Mouse (Mus musculus): ENCODE measurements around the gene Bap1. TPM values are rescaled to one million over a fixed set of nuclear protein-coding genes. Genes with fewer than 3 reads are reported as not detected.
A peak's percentile ranks its signal among the peaks of the same experiment; 100 is the strongest.

The Bap1 gene
- polyA plus RNA-seq, 1 experiment from 2014 or later = 90.3 TPM

DNA sequence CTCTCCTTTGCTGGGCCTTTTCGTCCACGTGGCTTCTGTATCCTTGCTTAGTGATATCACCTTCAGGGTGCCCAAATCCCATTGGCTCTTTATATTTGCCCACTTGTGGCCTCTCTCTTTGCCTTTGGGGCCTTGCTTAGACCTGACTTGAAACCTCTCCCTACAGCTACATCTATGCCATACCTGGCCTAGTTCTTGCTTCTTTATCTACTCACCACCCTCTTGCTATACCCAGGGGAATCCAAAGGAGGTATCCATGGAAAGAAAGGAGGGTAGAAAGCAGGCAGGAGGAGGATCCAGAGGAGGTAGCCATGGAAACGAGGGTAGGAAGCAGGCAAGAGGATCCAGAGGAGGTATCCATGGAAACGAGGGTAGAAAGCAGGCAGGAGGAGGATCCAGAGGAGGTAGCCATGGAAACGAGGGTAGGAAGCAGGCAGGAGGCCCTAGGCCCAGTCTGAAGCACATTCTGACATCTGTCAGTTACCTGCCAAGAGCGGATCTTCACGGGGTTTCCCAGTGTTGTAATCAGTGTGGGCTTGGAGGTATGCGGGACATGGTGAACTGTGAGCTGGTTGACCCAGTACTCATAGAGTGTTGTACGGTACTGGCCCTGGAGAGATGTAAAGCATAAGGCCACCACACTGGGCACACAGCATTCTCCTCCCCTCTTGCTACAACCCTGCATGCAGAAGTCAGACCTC, 17.2 kb downstream of the Bap1 start:
- Histone ChIP-seq H3K36me3 (ENCODE audit: control insufficient read depth, insufficient read depth, low read length) (no peaks in the 10 kb centered on the region), H3K4me3 (ENCODE audit: low read length) (peak overlapping the region; percentile 36; the same call in 1 of the 2 replicates), H3K27me3 (ENCODE audit: control insufficient read depth, insufficient read depth, low read length) (no peaks in the 10 kb centered on the region), H3K9me3 (ENCODE audit: control insufficient read depth, low read length) (no peaks in the 10 kb centered on the region), H3K27ac (ENCODE audit: low read depth, low read length) (peak overlapping the region; percentile 38; the same call in 1 of the 2 replicates), H3K4me2 (replicated peaks; ENCODE audit: low read depth, low read length) (peak overlapping the region; percentile 64), H3K4me1 (ENCODE audit: control insufficient read depth, insufficient read depth, low read length) (peaks cover 14% of the 10 kb centered on the region), H3K9ac (ENCODE audit: low read depth, low read length) (no peak overlapping the region)
- 74% methylated on average over 9 of the region's 9 CpGs for WGBS
- ATAC-seq (ENCODE audit: low FRiP score, low TSS enrichment) = no peak

DNA sequence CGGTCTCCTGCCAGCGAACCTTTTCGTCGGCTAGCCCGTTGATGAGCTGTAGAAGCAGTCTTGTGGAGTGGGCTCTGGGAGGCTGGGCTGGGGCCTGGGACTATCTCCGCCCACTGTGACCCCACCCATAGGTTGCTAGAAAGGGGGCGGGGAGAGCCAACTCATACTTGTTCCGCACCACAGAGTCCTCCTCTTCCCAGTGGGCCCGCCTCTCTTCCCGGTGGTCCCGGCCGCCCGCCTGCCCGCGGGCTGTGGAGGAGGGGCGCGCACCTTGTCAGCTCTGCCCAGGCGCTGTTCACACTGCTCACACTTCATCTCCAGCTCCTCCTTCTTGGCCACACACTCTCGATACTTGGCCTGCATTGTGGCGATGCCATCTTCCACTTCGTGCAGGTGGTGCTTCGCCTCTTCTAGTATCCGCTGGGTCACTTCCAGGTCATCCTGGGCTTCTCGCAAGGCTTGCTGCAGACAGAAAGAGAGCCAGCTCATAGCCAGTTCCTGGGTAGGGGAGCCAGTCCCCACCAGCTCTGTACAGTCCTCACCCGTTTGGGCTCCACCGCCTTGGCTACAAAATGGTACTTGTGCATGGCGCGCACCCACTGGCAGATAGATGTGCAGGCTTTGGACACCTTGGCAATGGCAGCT, 18.3 kb downstream of the Bap1 start:
- Histone ChIP-seq H3K9me3 (ENCODE audit: control insufficient read depth, low read length) (no peaks in the 10 kb centered on the region), H3K27me3 (ENCODE audit: control insufficient read depth, insufficient read depth, low read length) (no peaks in the 10 kb centered on the region), H3K4me2 (replicated peaks; ENCODE audit: low read depth, low read length) (peak overlapping the region; percentile 64), H3K36me3 (ENCODE audit: control insufficient read depth, insufficient read depth, low read length) (no peaks in the 10 kb centered on the region), H3K27ac (ENCODE audit: low read depth, low read length) (peak overlapping the region; percentile 65), H3K4me3 (ENCODE audit: low read length) (peak overlapping the region; percentile 36), H3K4me1 (ENCODE audit: control insufficient read depth, insufficient read depth, low read length) (peaks cover 14% of the 10 kb centered on the region), H3K9ac (ENCODE audit: low read depth, low read length) (peak overlapping the region; percentile 40; the same call in 1 of the 2 replicates)
- WGBS = 15% methylated on average over 26 of the region's 28 CpGs
- peak; percentile 92 for ATAC-seq (ENCODE audit: low FRiP score, low TSS enrichment)

DNA sequence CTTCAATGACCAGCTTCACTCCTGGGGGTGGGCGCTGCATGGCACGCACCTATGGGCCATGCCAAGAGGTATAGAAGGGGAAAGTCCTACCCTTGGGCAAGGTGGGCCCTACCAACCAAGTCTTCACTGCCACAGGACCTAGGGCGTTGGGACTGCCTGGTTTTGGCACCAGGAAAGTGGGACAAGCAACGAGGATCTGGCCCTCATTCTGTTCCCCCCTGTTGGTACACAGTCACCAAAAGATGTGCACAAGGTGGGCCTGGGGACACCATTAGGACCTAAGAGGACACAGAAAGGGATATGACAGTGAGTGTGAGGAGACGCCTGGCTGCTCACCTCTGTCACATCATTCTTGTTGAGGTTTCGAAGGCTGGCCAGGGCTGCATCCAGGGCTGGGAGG, 19.9 kb downstream of the Bap1 start:
- WGBS = 91% methylated on average over 6 of the region's 6 CpGs
- H3K27ac ChIP-seq (ENCODE audit: low read depth, low read length) = no peak overlapping the region
- H3K9ac ChIP-seq (ENCODE audit: low read depth, low read length) = no peak overlapping the region
- no peak overlapping the region for H3K4me3 ChIP-seq (ENCODE audit: low read length)
- H3K4me1 ChIP-seq (ENCODE audit: control insufficient read depth, insufficient read depth, low read length) = peaks cover 14% of the 10 kb centered on the region
- H3K27me3 ChIP-seq (ENCODE audit: control insufficient read depth, insufficient read depth, low read length) = no peaks in the 10 kb centered on the region
- no peak for ATAC-seq (ENCODE audit: low FRiP score, low TSS enrichment)
- H3K9me3 ChIP-seq (ENCODE audit: control insufficient read depth, low read length) = no peaks in the 10 kb centered on the region
- no peak overlapping the region for H3K4me2 ChIP-seq (replicated peaks; ENCODE audit: low read depth, low read length)
- no peaks in the 10 kb centered on the region for H3K36me3 ChIP-seq (ENCODE audit: control insufficient read depth, insufficient read depth, low read length)

DNA sequence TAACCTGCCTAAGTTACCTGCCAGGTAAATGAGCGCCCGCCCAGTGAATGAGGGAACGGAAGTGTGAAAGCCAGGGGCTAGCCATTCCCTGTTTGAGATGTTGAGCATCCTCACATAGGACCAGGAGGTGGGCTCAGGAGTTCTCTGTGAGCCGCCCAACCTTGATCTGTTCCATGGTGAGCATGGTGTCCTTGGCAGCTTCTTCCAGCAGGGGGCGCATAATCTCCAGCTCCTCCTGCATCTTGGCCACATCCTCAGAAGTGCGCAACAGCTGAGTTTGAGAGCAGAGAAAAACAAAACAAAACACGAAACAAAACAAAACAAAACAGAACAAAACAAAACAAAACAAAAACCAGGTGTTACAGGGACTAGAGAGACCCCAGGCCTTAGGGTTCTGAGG, 20.9 kb downstream of the Bap1 start:
- no peaks in the 10 kb centered on the region for H3K9me3 ChIP-seq (ENCODE audit: control insufficient read depth, low read length)
- H3K27ac ChIP-seq (ENCODE audit: low read depth, low read length) = no peak overlapping the region
- H3K36me3 ChIP-seq (ENCODE audit: control insufficient read depth, insufficient read depth, low read length) = no peaks in the 10 kb centered on the region
- H3K27me3 ChIP-seq (ENCODE audit: control insufficient read depth, insufficient read depth, low read length) = no peaks in the 10 kb centered on the region
- ATAC-seq (ENCODE audit: low FRiP score, low TSS enrichment) = no peak
- H3K4me3 ChIP-seq (ENCODE audit: low read length) = no peak overlapping the region
- no peak overlapping the region for H3K4me2 ChIP-seq (replicated peaks; ENCODE audit: low read depth, low read length)
- H3K9ac ChIP-seq (ENCODE audit: low read depth, low read length) = no peak overlapping the region
- H3K4me1 ChIP-seq (ENCODE audit: control insufficient read depth, insufficient read depth, low read length) = peaks cover 14% of the 10 kb centered on the region
- 22% methylated on average over 7 of the region's 7 CpGs for WGBS

DNA sequence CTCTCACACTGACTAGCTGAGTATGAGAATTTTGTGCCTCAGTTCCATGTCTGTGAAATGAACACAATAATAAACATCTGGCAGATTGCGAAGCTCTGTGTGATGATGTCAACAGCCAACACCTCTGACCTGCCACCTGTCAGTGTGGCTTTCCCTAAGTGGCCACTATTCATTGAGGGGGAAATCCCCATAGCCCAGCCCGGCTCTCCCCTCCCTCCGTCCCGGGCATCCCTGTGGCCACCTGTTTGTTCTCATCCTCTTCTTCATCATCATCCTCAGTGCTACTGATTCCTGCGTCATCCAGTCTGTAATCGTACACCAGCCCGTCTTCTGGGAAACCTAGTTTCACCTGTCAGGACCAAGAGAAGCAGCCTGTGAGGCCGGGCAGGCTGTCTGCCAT, 34.5 kb downstream of the Bap1 start:
- no peak overlapping the region for H3K4me3 ChIP-seq (ENCODE audit: low read length)
- no peak for ATAC-seq (ENCODE audit: low FRiP score, low TSS enrichment)
- no peaks in the 10 kb centered on the region for H3K27me3 ChIP-seq (ENCODE audit: control insufficient read depth, insufficient read depth, low read length)
- H3K9me3 ChIP-seq (ENCODE audit: control insufficient read depth, low read length) = no peaks in the 10 kb centered on the region
- H3K9ac ChIP-seq (ENCODE audit: low read depth, low read length) = no peak overlapping the region
- 82% methylated on average over 8 of the region's 8 CpGs for WGBS
- H3K27ac ChIP-seq (ENCODE audit: low read depth, low read length) = no peak overlapping the region
- no peaks in the 10 kb centered on the region for H3K4me1 ChIP-seq (ENCODE audit: control insufficient read depth, insufficient read depth, low read length)
- H3K4me2 ChIP-seq (replicated peaks; ENCODE audit: low read depth, low read length) = no peak overlapping the region
- H3K36me3 ChIP-seq (ENCODE audit: control insufficient read depth, insufficient read depth, low read length) = no peaks in the 10 kb centered on the region

Other genes starting within 250 kb of the Bap1 start
- 350 and 462 TPM in 2 replicates for gene Spcs1, start 249.8 kb upstream of the Bap1 start, polyA plus RNA-seq (2014; fragmentation: Nextera tagmentation; extraction: Ambion mirVana)
- 104 and 116 TPM in 2 replicates for gene Pbrm1, start 232.3 kb upstream of the Bap1 start, polyA plus RNA-seq (2014; fragmentation: Nextera tagmentation; extraction: Ambion mirVana)
- gene Gnl3, start 232.3 kb upstream of the Bap1 start, polyA plus RNA-seq (2014; fragmentation: Nextera tagmentation; extraction: Ambion mirVana) = 146 and 166 TPM in 2 replicates
- 98.5 and 124 TPM in 2 replicates for gene Smim4, start 122.5 kb upstream of the Bap1 start, polyA plus RNA-seq (2014; fragmentation: Nextera tagmentation; extraction: Ambion mirVana)
- 377 and 517 TPM in 2 replicates for gene Nt5dc2, start 120.4 kb upstream of the Bap1 start, polyA plus RNA-seq (2014; fragmentation: Nextera tagmentation; extraction: Ambion mirVana)
- 39.8 and 41.1 TPM in 2 replicates for gene Stab1, start 82.8 kb upstream of the Bap1 start, polyA plus RNA-seq (2014; fragmentation: Nextera tagmentation; extraction: Ambion mirVana)
- 3.0 and 3.9 TPM in 2 replicates for gene Tnnc1, start 43.1 kb upstream of the Bap1 start, polyA plus RNA-seq (2014; fragmentation: Nextera tagmentation; extraction: Ambion mirVana)
- gene Nisch, start 34.5 kb upstream of the Bap1 start, polyA plus RNA-seq (2014; fragmentation: Nextera tagmentation; extraction: Ambion mirVana) = 259 and 375 TPM in 2 replicates
- gene Sema3g, start 33.6 kb upstream of the Bap1 start, polyA plus RNA-seq (2014; fragmentation: Nextera tagmentation; extraction: Ambion mirVana) = 0.56 and 0.64 TPM in 2 replicates
- 12.4 and 14.7 TPM in 2 replicates for gene Phf7, start 133 bp upstream of the Bap1 start, polyA plus RNA-seq (2014; fragmentation: Nextera tagmentation; extraction: Ambion mirVana)
- 5.5 and 9.0 TPM in 2 replicates for gene Dnah1, start 72.4 kb downstream of the Bap1 start, polyA plus RNA-seq (2014; fragmentation: Nextera tagmentation; extraction: Ambion mirVana)
- gene Capn7, start 85.2 kb downstream of the Bap1 start, polyA plus RNA-seq (2014; fragmentation: Nextera tagmentation; extraction: Ambion mirVana) = 27.4 and 49.8 TPM in 2 replicates
- gene Sh3bp5, start 184.6 kb downstream of the Bap1 start, polyA plus RNA-seq (2014; fragmentation: Nextera tagmentation; extraction: Ambion mirVana) = 6.7 and 14.3 TPM in 2 replicates
- 14.7 and 29.0 TPM in 2 replicates for gene Eaf1, start 242.9 kb downstream of the Bap1 start, polyA plus RNA-seq (2014; fragmentation: Nextera tagmentation; extraction: Ambion mirVana)
- gene Mettl6, start 243.6 kb downstream of the Bap1 start, polyA plus RNA-seq (2014; fragmentation: Nextera tagmentation; extraction: Ambion mirVana) = 56.0 and 62.4 TPM in 2 replicates